Mouse (Mus musculus) neural tube, embryonic 13.5 days (tissue): Measurements from ENCODE around the gene Knstrn. TPM values are rescaled to one million over a fixed set of nuclear protein-coding genes. Genes with fewer than 3 reads are reported as not detected.

Experiments used
- ATAC-seq: fragments of 200-750 bp; cut with Nextera tagmentation; 2 replicates; pipeline ENCODE4 v1.8.0; 2017; ENCODE audit warnings: low read depth, mild to moderate bottlenecking, moderate TSS enrichment, moderate library complexity
- H3K27ac ChIP-seq: fragments of 300-500 bp; sonication (generic); replicated peaks from 2 replicates; pipeline ENCODE4 v1.5.1; 2015; ENCODE audit warnings: moderate library complexity, mild to moderate bottlenecking, inconsistent platforms
- H3K27me3 ChIP-seq: fragments of 300-500 bp; sonication (generic); 2 replicates; pipeline ENCODE4 v1.6.1; 2015; ENCODE audit warnings: mild to moderate bottlenecking, inconsistent platforms
- H3K36me3 ChIP-seq: fragments of 300-500 bp; sonication (generic); 2 replicates; pipeline ENCODE4 v1.6.1; 2015; ENCODE audit warnings: mild to moderate bottlenecking, inconsistent platforms
- H3K4me1 ChIP-seq: fragments of 300-500 bp; sonication (generic); replicated peaks from 2 replicates; pipeline ENCODE4 v1.6.1; 2015; ENCODE audit warnings: inconsistent platforms
- H3K4me2 ChIP-seq: fragments of 300-500 bp; sonication (generic); 2 replicates; pipeline ENCODE4 v1.6.1; 2015; ENCODE audit warnings: inconsistent platforms, mild to moderate bottlenecking, moderate library complexity
- H3K4me3 ChIP-seq: fragments of 300-500 bp; sonication (generic); 2 replicates; pipeline ENCODE4 v1.5.1; 2015; ENCODE audit warnings: mild to moderate bottlenecking, inconsistent platforms
- H3K9ac ChIP-seq: fragments of 300-500 bp; sonication (generic); 2 replicates; pipeline ENCODE4 v1.6.1; 2015; ENCODE audit warnings: moderate library complexity, mild to moderate bottlenecking, inconsistent platforms
- H3K9me3 ChIP-seq: fragments of 300-500 bp; sonication (generic); 2 replicates; pipeline ENCODE4 v1.6.1; 2016; ENCODE audit warnings: inconsistent platforms
- WGBS: fragments of 180-500 bp; shearing (Covaris S2); methylation state at CpG from one replicate; pipeline ENCODE4 v1.1.7; 2015; 5-methylcytosine and 5-hydroxymethylcytosine counted together
- polyA plus RNA-seq: library from polyadenylated mRNA; unstranded; fragments of >200 nt; fragmentation: Nextera tagmentation; extraction: Ambion mirVana; gene quantifications from 2 replicates; pipeline ENCODE4 v1.2.1, GENCODE M21; 2015

Gene Knstrn
- polyA plus RNA-seq, 1 experiment from 2014 or later: 23.8 TPM

DNA sequence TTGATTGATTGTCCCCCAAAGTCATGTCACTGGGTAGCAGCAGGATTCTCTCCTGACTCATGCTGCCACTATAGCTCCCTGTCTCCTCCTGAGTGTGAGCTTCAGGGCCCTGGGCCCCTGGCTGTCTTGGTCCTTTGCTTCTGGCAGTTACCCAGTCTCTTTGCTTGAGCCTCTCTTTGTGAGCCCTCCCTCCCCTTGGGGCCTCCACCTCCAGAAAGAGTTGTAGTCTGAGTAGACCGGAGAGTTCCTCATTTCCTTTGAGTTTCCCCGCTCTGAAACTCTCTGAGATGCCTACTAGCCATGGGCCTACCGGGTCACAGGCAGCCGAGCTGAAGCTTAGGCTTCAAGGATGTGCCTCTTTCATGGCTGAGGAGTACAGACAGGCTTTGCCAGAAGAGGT lies 20.2 kb upstream of the Knstrn start:
- Histone ChIP-seq H3K27me3 (peaks cover 18% of the 10 kb centered on the region; the same call in 1 of the 2 replicates), H3K9ac (no peak overlapping the region), H3K4me3 (no peak overlapping the region), H3K4me1 (peaks cover 12% of the 10 kb centered on the region), H3K36me3 (peaks cover 49% of the 10 kb centered on the region), H3K4me2 (no peak overlapping the region), H3K27ac (no peak overlapping the region), H3K9me3 (0 out of 2 replicates have a peak, but pooled peaks cover 5% of the 10 kb centered on the region)
- WGBS: 80% methylated on average over 4 of the region's 4 CpGs
- no peak for ATAC-seq

DNA sequence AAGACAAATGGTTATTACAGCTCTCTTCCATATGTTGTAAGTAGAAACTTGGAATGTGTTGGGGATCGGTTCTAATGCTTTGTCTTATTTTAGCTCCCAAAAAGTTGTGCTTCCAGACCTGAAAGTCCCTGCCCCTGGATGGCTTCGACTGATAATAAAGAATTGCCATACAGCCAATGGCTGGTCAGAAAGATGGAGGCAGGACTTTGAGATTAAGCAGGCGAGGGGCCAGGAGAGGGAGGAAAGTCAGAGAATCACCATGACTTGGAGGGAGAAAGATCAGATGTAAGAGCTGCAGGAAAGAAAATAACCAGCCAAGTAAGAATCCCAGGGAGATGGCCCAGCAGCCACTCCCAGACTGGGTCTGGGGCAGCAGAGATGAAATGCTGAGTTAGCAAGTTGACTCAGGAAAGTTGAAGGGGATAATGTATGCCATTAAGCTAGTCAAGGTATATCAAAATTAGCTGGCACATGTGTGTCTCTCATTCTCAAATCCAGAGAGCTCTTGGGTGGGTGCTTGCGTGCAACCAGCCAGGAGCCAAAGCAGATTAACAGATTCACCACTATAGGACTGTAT lies 11.2 kb upstream of the Knstrn start:
- H3K4me3 ChIP-seq: no peak overlapping the region
- WGBS: 71% methylated on average over 4 of the region's 4 CpGs
- 0 out of 2 replicates have a peak, but pooled peaks cover 5% of the 10 kb centered on the region for H3K9me3 ChIP-seq
- no peaks in the 10 kb centered on the region for H3K4me1 ChIP-seq
- H3K36me3 ChIP-seq: no peaks in the 10 kb centered on the region
- H3K4me2 ChIP-seq: no peak overlapping the region
- no peak overlapping the region for H3K9ac ChIP-seq
- no peaks in the 10 kb centered on the region for H3K27me3 ChIP-seq
- no peak for ATAC-seq
- no peak overlapping the region for H3K27ac ChIP-seq

DNA sequence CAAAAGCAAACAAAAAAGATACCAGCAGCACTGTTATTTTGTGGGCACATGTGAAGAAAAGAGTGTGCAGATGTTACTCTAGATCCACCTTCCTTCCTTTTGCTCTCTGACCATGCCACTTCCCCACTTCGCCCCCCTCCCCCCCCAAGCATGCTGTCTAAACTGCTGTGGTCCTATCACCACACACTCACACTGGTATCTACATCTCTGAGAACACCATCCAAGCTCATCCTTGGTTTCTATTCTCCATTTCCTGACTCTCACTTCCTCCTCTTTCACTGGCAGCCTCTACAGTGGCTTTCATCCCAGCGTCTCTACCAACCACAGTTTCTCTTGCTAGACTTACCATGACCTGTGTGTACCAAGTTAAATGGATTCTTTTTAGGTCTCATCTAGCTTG lies 9.3 kb upstream of the Knstrn start:
- no peak overlapping the region for H3K27ac ChIP-seq
- no peaks in the 10 kb centered on the region for H3K4me1 ChIP-seq
- no peaks in the 10 kb centered on the region for H3K36me3 ChIP-seq
- WGBS: 78% methylated on average over 2 of the region's 2 CpGs
- no peak for ATAC-seq
- no peak overlapping the region for H3K4me2 ChIP-seq
- H3K9me3 ChIP-seq: no peaks in the 10 kb centered on the region
- no peaks in the 10 kb centered on the region for H3K27me3 ChIP-seq
- H3K9ac ChIP-seq: no peak overlapping the region
- H3K4me3 ChIP-seq: no peak overlapping the region

DNA sequence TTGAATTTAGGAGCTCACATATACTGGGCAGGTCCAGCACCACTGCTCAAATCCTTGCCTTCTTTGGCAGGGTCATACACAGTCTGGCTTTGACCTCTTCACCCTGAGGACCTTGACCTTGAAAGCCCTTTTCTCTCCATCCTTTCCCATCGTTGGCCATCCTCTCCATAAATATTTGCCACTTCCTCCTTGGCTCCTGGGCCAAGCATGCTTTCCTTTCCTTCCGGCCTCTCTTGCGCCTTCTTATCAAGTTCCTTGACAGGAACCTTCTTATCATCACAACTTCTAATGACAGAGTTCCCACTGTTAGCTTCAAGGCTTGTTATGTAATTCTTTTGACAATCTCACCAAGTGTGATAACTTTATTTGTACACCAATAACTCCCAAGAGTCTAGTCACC lies 8.7 kb upstream of the Knstrn start:
- no peak overlapping the region for H3K9ac ChIP-seq
- no peak for ATAC-seq
- no peaks in the 10 kb centered on the region for H3K27me3 ChIP-seq
- H3K36me3 ChIP-seq: no peaks in the 10 kb centered on the region
- 79% methylated on average over 3 of the region's 3 CpGs for WGBS
- no peak overlapping the region for H3K27ac ChIP-seq
- H3K9me3 ChIP-seq: no peaks in the 10 kb centered on the region
- no peak overlapping the region for H3K4me3 ChIP-seq
- H3K4me1 ChIP-seq: no peaks in the 10 kb centered on the region
- no peak overlapping the region for H3K4me2 ChIP-seq

DNA sequence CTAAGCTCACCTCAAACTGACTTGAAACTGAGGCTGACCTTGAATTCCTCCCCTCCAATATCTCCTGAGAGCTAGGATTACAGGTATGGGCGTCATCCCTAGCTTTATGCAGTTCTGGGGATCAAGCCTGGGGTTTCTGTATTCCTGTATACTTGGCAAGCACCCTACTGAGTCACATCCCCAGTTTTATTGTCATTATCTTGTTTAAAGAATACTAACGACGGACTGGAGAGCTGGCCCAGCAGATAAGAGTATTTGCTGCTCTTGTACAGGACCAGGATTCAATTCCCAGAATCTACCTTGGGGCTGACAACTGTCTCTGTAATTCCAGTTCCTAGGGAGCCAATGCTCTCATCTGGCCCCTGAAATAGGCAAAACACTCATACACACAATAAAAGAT lies 8.0 kb upstream of the Knstrn start:
- no peak overlapping the region for H3K9ac ChIP-seq
- H3K27ac ChIP-seq: no peak overlapping the region
- no peak overlapping the region for H3K4me3 ChIP-seq
- 33% methylated on average over 3 of the region's 3 CpGs for WGBS
- H3K4me1 ChIP-seq: no peaks in the 10 kb centered on the region
- no peak for ATAC-seq
- no peaks in the 10 kb centered on the region for H3K9me3 ChIP-seq
- no peaks in the 10 kb centered on the region for H3K27me3 ChIP-seq
- H3K36me3 ChIP-seq: no peaks in the 10 kb centered on the region
- no peak overlapping the region for H3K4me2 ChIP-seq

DNA sequence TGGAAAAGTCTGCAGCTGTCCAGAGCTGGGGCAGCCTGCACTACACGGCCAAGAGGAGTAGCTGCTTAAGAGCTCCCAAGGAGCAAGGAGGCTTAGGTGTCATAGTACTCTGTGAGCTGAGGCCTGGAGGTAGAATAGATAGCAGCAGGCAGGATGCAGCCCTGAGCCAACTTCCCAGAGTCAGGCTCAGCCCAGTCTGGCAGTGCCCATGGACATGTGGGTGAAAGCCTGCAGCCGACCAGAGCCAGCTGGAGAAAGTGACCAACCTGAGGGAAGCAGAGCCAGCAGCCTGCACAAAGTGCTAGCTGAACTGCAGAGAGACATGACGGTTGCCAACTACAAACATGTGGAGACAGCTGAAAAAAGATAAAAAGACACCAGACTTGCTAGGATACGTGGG lies 6.9 kb upstream of the Knstrn start:
- H3K4me1 ChIP-seq: no peaks in the 10 kb centered on the region
- no peak overlapping the region for H3K9ac ChIP-seq
- H3K27me3 ChIP-seq: no peaks in the 10 kb centered on the region
- no peaks in the 10 kb centered on the region for H3K36me3 ChIP-seq
- no peak for ATAC-seq
- 65% methylated on average over 4 of the region's 4 CpGs for WGBS
- H3K4me3 ChIP-seq: no peak overlapping the region
- H3K27ac ChIP-seq: no peak overlapping the region
- no peaks in the 10 kb centered on the region for H3K9me3 ChIP-seq
- H3K4me2 ChIP-seq: no peak overlapping the region

DNA sequence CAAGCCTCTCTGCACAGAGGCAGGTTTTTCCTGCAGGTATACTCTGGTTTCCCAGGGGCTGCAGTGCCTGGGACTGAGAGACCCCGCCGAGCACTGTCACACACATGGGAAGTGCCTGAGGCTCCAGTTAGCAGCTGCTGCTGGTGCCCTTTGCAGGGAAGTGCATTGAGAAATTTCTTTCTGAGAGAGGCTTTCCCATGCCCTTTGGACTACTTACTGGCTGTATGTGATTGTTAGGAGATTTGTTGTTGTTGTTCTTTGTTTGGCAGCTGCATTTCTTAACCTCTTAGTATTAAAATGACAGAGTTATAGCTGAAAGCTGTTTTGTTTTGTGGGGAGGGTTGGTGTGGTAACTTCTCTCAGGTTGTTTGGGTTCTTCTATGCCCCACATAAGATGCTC lies 2.9 kb upstream of the Knstrn start:
- Histone ChIP-seq H3K27me3 (no peaks in the 10 kb centered on the region), H3K9me3 (no peaks in the 10 kb centered on the region), H3K27ac (no peak overlapping the region), H3K4me2 (no peak overlapping the region), H3K9ac (no peak overlapping the region), H3K4me3 (no peak overlapping the region), H3K36me3 (no peaks in the 10 kb centered on the region), H3K4me1 (peaks cover 13% of the 10 kb centered on the region)
- no peak for ATAC-seq
- 32% methylated on average over 2 of the region's 2 CpGs for WGBS

DNA sequence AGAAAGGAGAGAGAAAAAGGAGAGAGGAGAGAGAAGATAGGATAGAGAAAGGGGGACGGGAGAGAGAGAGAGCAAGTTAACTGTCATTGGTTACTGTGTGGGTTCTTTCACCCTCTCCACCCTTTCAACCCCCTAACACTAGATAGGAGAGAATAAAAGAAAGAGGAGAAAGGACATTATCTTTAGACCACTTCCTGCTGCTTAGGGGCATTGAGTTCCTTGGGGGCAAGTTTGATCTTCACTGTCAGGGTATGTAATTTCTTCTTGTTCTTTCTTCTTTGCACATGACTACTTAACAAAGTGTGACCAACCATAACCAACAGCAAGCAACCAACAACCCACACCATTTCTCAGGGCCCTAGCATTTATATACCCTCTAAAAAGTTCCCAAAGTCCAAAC lies 1.1 kb upstream of the Knstrn start:
- H3K27me3 ChIP-seq: no peaks in the 10 kb centered on the region
- H3K27ac ChIP-seq: no peak overlapping the region
- no peak overlapping the region for H3K4me2 ChIP-seq
- H3K9me3 ChIP-seq: no peaks in the 10 kb centered on the region
- H3K36me3 ChIP-seq: 0 out of 2 replicates have a peak, but pooled peaks cover under 1% of the 10 kb centered on the region
- H3K9ac ChIP-seq: no peak overlapping the region
- no peak overlapping the region for H3K4me3 ChIP-seq
- WGBS: 69% methylated on average over 1 of the region's 1 CpGs
- peaks cover 13% of the 10 kb centered on the region for H3K4me1 ChIP-seq
- ATAC-seq: no peak

DNA sequence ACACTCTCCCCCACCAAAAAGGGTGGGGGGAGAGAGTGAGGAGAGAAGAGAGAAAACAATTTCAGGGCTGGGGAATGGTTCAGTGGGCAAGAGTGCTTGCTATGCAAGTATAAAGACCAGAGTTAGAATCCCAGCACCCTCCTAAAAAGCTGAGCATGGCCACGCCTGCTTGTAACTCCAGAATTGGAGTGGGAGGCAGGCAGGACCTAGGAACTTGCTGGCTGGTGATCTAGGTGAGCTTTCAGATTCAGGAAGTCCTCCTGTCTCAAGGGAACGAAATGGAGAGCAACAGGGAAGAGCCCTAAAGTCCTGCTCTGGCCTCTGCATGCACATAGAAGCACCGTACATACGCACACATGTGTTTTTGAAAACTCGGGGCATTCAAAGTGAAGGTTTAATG lies 9.0 kb downstream of the Knstrn start:
- Histone ChIP-seq H3K4me3 (no peak overlapping the region), H3K9ac (no peak overlapping the region), H3K9me3 (no peaks in the 10 kb centered on the region), H3K36me3 (peaks cover 40% of the 10 kb centered on the region), H3K4me2 (no peak overlapping the region), H3K27ac (no peak overlapping the region), H3K27me3 (no peaks in the 10 kb centered on the region), H3K4me1 (no peaks in the 10 kb centered on the region)
- WGBS: 95% methylated on average over 5 of the region's 5 CpGs
- no peak for ATAC-seq

DNA sequence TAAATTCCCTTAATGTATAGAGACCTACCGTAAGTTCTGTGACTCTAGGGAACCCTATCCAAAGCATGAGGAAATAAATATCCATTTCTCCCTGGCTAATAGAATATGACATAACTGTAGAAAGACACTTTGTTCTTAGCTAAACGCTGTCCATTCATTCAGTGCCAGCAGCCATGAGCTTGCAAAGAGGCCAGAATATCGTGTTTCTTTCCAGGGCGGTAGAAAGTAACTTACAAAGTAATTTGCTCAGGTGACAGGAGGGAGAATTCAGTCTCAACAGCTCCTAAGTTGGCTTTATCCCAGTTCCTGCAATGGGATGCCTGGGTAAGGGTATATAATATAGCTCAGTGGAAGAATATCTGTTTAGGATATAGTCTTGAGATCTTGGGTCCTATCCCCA lies 10.6 kb downstream of the Knstrn start:
- Histone ChIP-seq H3K27ac (no peak overlapping the region), H3K27me3 (no peaks in the 10 kb centered on the region), H3K4me2 (no peak overlapping the region), H3K4me1 (no peaks in the 10 kb centered on the region), H3K36me3 (peaks cover 34% of the 10 kb centered on the region), H3K9me3 (no peaks in the 10 kb centered on the region), H3K4me3 (no peak overlapping the region), H3K9ac (no peak overlapping the region)
- no peak for ATAC-seq
- 94% methylated on average over 4 of the region's 4 CpGs for WGBS

DNA sequence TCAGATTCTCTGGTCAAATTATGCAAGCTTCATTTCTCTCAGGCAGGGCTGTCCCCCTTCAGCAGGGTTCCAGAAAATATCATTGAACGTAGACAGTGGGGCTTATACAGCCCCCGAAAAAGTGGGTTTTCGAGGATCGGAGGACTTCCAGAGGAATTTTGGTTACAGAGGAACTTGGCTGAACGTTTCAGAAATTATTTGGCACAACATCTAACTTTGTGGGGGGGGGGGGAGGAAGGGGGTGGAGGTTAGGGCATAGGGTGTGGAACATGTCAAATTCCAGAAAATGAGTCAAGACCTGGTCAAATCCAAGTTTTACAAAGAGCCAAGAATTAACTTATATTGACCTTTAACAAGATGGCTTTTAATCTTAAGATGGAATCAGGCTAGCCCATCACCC lies 15.3 kb downstream of the Knstrn start:
- no peak for ATAC-seq
- no peaks in the 10 kb centered on the region for H3K27me3 ChIP-seq
- no peaks in the 10 kb centered on the region for H3K9me3 ChIP-seq
- H3K36me3 ChIP-seq: peaks cover 25% of the 10 kb centered on the region
- H3K9ac ChIP-seq: no peak overlapping the region
- no peaks in the 10 kb centered on the region for H3K4me1 ChIP-seq
- H3K27ac ChIP-seq: no peak overlapping the region
- 89% methylated on average over 5 of the region's 5 CpGs for WGBS
- H3K4me3 ChIP-seq: no peak overlapping the region
- no peak overlapping the region for H3K4me2 ChIP-seq

DNA sequence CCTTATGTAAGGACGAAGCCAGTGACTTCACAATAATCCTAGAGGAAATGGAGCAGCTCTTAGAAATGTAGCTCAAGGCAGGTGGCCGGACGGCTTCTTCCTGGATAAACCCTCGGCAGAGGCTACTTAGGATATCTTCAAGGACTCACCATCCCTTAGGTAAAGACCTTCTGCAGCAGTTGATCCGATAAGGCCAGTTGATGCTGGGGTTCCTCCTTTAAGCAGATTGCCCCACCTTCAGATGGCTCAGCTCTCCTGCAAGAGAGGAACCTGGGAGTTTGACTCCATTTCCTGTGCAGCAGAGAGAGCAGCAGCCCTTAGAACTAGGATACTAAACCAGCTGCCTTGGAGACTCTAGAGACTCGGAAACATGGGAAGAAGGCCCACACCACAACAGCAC lies 20.3 kb downstream of the Knstrn start:
- no peak for ATAC-seq
- H3K9me3 ChIP-seq: no peaks in the 10 kb centered on the region
- H3K27ac ChIP-seq: no peak overlapping the region
- no peaks in the 10 kb centered on the region for H3K4me1 ChIP-seq
- no peaks in the 10 kb centered on the region for H3K27me3 ChIP-seq
- WGBS: 95% methylated on average over 6 of the region's 6 CpGs
- no peak overlapping the region for H3K4me2 ChIP-seq
- H3K36me3 ChIP-seq: peaks cover 9% of the 10 kb centered on the region; the same call in 1 of the 2 replicates
- H3K4me3 ChIP-seq: no peak overlapping the region
- H3K9ac ChIP-seq: no peak overlapping the region

DNA sequence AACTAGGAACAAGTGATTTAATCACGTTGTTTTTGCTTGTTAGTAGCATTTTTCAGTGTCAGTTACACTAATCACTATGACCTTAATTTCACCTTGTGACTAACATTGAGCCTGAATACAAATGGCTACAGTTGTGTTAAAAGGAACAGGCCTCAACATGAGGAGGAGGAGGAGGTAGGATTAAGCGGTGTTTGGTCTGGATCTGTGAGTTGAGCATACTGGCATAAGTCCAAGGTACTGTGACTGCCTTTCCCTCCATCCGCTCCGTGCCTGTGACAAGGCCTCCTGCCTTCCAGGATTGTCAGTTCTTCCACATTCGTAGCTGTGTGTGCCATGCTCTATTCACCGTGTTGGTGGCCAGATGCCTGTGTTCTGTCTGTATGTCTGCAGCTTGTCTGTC lies 21.3 kb downstream of the Knstrn start:
- 88% methylated on average over 6 of the region's 6 CpGs for WGBS
- H3K4me2 ChIP-seq: no peak overlapping the region

More for the DNA sequence above, 21.3 kb downstream of the Knstrn start:
- Histone ChIP-seq H3K36me3 (0 out of 2 replicates have a peak, but pooled peaks cover 3% of the 10 kb centered on the region), H3K9me3 (no peaks in the 10 kb centered on the region), H3K27ac (no peak overlapping the region), H3K4me1 (no peaks in the 10 kb centered on the region), H3K9ac (no peak overlapping the region), H3K27me3 (no peaks in the 10 kb centered on the region), H3K4me3 (no peak overlapping the region)
- ATAC-seq: no peak
